Mouse (Mus musculus) CD4-positive helper T cell, adult 2 months (primary cell): Measurements from ENCODE around the gene Slc26a11.

Experiments used
- DNase-seq: peaks from one replicate; pipeline ENCODE4 v3.0.0-alpha.2; 2012; ENCODE audit warnings: low read depth, missing footprints, low spot score

Slc26a11 gene

GRCm38 (mm10) chr11:119355443-119356385, at the start of gene Slc26a11, which contains the start of gene Sgsh:
TSS of gene Slc26a11 (plus strand) at chr11:119355557.
TSS of gene Sgsh (minus strand) at chr11:119355536.
- DNase-seq, result peak; percentile 77

- DNase-seq, result no peak
Observed at GRCm38 (mm10) chr11:119306762-119307657, 48.3 kb upstream of the Slc26a11 start.

GRCm38 (mm10) chr11:119307658-119307867, 47.8 kb upstream of the Slc26a11 start, which contains the start of gene Card14:
TSS of gene Card14 (plus strand) at chr11:119307768.
- DNase-seq, result no peak

GRCm38 (mm10) chr11:119307916-119308315, 47.4 kb upstream of the Slc26a11 start:
- DNase-seq, result no peak

GRCm38 (mm10) chr11:119310621-119311020, 44.7 kb upstream of the Slc26a11 start:
- no peak for DNase-seq

GRCm38 (mm10) chr11:119314252-119314936, 41.0 kb upstream of the Slc26a11 start:
- no peak for DNase-seq

- DNase-seq, result no peak
Observed at GRCm38 (mm10) chr11:119316720-119317119, 38.6 kb upstream of the Slc26a11 start.

GRCm38 (mm10) chr11:119322521-119322920, 32.8 kb upstream of the Slc26a11 start:
- no peak for DNase-seq

GRCm38 (mm10) chr11:119325068-119325467, 30.3 kb upstream of the Slc26a11 start:
- no peak for DNase-seq

- DNase-seq, result no peak
Observed at GRCm38 (mm10) chr11:119330592-119330991, 24.8 kb upstream of the Slc26a11 start.

- DNase-seq, result no peak
Observed at GRCm38 (mm10) chr11:119331970-119332369, 23.4 kb upstream of the Slc26a11 start.

- no peak for DNase-seq
Observed at GRCm38 (mm10) chr11:119338271-119339059, 16.9 kb upstream of the Slc26a11 start.

GRCm38 (mm10) chr11:119339179-119339578, 16.2 kb upstream of the Slc26a11 start:
- DNase-seq, result no peak

GRCm38 (mm10) chr11:119339637-119340036, 15.7 kb upstream of the Slc26a11 start:
- DNase-seq, result peak; percentile 86

- no peak for DNase-seq
Observed at GRCm38 (mm10) chr11:119344178-119344577, 11.2 kb upstream of the Slc26a11 start.

- DNase-seq, result peak; percentile 35
Observed at GRCm38 (mm10) chr11:119344865-119345264, 10.5 kb upstream of the Slc26a11 start.

- no peak for DNase-seq
Observed at GRCm38 (mm10) chr11:119347125-119347524, 8.2 kb upstream of the Slc26a11 start.

- peak; percentile 72 for DNase-seq
Observed at GRCm38 (mm10) chr11:119352113-119352512, 3.2 kb upstream of the Slc26a11 start.

- DNase-seq, result no peak
Observed at GRCm38 (mm10) chr11:119353946-119354345, 1.4 kb upstream of the Slc26a11 start.

GRCm38 (mm10) chr11:119354798-119355442, 437 bp upstream of the Slc26a11 start:
- DNase-seq, result peak; percentile 81
